Mouse (Mus musculus): Measurements from ENCODE around the gene Garem2.

GRCm38 (mm10) chr5:30072825-30073821, 31.8 kb upstream of the Garem2 start, which contains the start of gene Tyms:
- TF ChIP-seq MAFK (IDR thresholded peaks at IDR 0.05; ENCODE audit: insufficient replicate concordance, low read length) = no peak
- TF ChIP-seq UBTF (IDR thresholded peaks at IDR 0.05; ENCODE audit: low read depth, low read length) = no peak
